Mouse (Mus musculus) ovary, adult 2 months (tissue): ENCODE data around the gene Parp11. TPM values are rescaled to one million over a fixed set of nuclear protein-coding genes. Genes with fewer than 3 reads are reported as not detected.

ENCODE experiments used
- polyA plus RNA-seq: library from polyadenylated mRNA; depleted of rRNA; stranded (reverse); fragments of >200 nt; gene quantifications from 2 replicates; pipeline ENCODE4 v1.2.3, GENCODE M21; 2012; rRNA removed

Gene Parp11
- polyA plus RNA-seq, result 6.9 and 8.3 TPM in 2 replicates

GRCm38 (mm10) chr6:127446436-127446890 lies at the start of gene Parp11:
TSS of gene Parp11 (plus strand) at chr6:127446840.

Other genes with a start within 250 kb of the Parp11 start
- gene Cracr2a, start 114.5 kb downstream of the Parp11 start, polyA plus RNA-seq, result 0.47 and 0.92 TPM in 2 replicates